Mouse (Mus musculus): ENCODE measurements at regions not wholly inside any gene's neighbourhood (a gene's known extent, or its start where the extent isn't known, plus 50 kb on each side); places are given as distances from the start of the nearest gene placed in this dataset.

DNA sequence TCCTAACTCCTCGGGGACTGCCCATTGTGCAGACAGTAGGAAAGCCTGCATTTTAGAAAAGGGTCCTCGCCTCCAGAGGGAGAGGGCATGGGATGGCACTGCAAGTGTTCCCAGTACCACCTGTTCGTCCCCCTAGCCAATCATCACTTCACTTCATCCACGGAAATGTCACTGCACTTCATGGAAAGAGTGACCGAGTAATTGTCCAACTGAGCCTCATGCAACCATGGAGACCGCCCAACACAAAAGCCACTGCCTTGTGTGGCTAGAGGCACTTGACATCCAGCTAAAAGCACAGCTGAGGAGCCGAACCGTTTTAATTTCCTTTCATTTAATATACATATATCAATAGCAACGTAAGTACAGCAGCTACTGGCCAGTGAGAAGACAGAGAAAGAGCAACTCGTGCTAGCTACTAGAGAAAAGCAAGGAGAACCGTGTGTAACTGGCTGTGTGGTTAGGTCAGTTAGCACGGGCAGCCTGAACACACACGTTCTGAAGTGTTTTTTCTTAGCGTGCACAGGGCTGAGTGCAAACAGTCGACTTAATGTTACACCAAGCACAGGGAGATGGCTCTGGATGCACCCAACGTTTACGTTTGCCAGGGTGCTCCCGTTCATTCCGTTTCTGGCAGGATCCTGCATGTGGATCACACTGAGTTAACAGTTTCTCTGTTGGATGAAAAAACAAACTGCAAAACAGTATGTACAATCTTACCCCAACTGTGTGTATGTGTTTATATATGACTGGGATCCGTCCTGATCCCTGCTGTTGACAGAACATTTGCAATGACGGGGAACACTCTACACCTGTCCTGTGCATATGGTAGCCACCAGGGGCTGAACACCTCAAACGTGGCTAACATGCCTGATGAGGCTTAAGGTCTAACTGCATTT is 202.8 kb upstream of the Klf14 start:
- DNase-seq (ENCODE audit: low read depth): no peak

DNA sequence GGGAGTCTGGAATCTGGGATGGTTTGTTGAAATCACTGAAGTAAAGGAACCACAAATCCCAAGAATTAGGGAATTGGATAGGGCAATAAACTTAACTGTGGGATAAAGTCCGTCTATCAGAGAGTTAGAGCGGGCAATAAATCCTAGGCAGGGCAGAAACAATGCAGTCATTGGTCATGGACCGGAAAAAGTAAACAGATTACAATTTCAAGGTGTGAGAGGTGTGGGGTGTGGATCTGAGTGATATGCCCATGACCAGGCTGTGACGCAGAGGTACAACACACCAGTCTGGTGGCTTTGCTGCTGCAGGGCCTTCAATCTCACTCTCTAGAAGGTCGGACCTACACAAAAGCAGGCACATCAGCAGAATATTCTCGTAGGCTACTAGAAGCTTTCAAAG is 206.1 kb upstream of the Klf14 start:
- no peak for DNase-seq (ENCODE audit: low read depth)

DNA sequence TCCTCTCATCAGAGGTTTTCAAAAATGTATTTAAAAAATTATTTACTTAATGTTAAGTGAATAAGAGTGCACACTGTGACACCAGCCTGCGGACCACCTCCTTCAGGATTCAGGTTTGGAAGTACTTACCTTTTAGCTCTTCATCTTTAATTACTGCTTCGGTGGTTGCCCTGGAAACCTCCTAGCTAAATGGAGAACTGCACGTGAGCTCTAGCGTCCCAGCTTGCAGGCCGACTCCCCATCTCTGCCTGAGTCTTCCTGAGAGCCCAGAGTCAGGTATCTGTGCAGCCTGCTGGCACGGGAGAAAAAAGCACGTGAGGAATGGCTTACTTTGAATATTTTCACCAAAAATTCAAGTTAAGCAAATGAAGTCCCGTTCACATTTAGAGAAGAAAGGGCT is 207.5 kb upstream of the Klf14 start:
- no peak for DNase-seq (ENCODE audit: low read depth)

DNA sequence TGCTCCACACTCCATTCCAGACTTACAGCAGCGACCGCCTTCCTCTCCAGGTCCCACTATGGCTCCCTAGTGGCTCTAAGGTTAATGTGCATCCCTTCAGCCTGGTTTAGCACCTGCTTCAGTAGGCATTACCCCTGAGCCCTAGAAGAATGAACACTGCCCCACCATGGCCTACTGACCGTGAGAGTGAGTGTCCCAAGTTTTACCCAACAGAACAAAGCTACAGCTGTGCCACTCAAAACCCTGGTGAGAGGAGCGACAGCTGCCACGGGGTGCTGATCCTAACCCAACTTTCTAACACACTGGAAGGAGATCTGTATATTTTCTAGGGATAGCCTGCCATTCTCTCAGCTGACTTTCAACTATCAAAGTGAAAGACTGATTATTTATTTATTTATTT is 208.9 kb upstream of the Klf14 start:
- DNase-seq (ENCODE audit: low read depth): no peak

DNA sequence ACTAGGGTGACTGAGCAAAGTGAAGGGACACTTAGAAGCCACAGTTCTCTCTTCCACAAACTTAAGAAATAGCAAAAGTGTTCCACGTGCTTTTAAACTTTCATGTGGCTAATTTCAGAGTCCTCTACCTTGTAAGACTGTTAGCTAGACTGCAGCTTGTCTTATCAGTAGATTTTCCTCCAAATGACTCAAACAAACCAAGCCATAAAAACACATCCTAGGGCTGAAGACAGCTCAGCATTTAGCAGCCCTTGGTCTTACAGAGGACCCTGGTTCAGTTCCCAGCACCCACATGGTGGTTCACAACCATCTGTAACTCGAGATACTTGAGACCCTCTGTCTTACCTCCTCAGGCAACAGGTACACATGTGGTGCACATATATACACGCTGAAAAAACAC is 209.9 kb upstream of the Klf14 start:
- DNase-seq (ENCODE audit: low read depth): no peak

DNA sequence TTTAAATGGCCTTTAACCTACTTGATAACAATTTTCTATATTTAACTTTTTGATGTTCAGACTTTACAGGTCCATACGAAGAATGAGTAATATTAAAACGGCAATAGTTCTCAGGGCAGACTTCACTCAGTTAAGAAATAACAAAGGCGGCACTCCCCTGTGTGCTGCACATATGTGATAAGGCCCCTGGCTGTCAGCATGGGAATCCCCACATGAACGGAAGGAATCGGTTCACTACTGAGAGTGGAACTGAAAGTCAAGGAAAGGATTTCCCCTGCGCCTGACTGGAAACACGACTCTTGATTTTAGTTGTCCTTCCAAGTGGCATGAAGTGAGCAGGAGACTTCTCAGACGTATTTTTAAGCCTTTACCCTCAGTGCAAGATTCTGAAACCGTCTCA is 210.5 kb upstream of the Klf14 start:
- DNase-seq (ENCODE audit: low read depth): no peak

DNA sequence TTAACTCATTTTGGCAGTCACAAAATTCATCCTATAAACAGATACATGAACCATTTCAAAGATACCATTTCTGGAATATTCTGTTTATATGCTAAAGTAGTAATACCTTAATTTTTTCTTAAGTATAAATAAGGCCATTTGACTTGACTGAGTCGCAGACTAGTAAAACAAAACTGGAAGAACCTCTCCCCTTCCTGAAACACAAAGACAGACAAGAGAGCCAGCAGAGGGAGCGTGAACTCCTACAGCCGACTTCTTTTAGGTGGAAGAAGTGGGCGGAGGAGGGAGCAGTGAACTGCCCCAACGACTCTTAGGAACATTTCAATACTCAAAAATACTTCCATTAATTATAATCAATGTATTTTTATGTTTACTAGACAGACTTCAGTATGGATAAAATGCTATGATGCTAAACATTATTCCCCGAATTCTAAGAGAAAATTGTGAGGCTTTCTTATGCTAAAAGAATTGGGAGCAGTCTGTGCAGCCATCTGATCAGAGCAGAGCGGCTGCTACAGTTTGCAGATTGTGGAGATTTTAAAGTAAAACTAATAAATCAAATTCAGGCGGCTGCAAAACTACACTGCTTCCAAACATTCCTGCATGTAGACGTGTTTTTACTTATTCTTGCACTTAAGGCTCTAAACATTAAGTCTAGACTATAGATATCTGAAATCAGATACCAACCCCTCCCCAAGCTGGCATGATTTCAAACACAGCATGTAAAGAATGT is 211.2 kb upstream of the Klf14 start:
- DNase-seq (ENCODE audit: low read depth): no peak

DNA sequence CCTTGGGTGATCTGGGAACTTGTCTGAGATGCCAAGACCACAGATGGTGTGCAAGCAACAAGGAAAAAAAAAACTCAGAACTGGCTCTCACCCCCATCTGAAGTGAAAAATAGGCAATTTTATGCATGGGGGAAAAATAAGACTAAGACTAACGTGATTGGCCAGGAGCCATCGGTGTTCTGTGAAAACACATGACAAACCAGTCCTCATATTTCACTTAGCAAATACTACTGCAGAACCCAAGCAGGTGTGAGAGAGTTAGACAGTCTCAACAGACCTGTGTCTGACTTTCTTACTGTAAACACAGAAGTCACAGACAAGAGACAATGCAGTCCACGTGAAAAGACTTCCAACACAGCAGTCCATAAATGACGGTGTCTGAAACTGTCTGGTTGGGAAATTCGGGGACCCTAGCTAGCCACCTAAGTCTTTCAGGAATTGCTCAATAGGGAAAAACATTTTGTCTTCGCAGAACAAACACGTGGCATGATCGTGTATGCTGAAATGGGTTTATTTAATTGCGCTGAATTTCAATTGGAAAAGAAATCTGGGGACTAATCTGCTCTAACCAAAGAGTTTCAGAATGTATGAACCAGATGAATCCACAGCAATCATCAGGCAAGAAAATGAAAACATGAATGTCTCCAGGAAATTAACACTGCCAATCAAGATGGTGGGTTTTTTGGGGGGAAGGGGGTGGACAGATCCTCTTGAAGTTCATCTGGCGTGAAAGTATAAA is 213.1 kb upstream of the Klf14 start:
- no peak for DNase-seq (ENCODE audit: low read depth)

DNA sequence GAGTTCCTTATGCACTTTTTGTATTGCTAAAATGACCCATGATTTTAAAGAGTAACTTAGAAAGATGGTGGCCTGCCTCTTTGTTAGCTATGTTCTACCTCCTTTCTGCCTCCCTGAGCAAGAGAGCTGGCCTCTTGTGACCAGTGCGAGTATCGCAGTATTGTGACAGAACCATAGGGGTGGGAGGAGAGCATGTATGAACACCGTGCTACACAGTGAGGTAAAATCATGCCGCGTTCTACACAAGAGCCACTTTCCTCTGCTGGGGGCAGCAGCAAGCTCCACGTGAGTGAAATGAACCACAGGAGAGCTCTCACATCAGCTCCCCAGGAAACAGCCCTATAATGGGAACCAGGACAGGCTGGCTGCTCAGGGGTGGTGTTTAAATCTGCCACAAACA is 216.9 kb upstream of the Klf14 start:
- DNase-seq (ENCODE audit: low read depth): no peak

DNA sequence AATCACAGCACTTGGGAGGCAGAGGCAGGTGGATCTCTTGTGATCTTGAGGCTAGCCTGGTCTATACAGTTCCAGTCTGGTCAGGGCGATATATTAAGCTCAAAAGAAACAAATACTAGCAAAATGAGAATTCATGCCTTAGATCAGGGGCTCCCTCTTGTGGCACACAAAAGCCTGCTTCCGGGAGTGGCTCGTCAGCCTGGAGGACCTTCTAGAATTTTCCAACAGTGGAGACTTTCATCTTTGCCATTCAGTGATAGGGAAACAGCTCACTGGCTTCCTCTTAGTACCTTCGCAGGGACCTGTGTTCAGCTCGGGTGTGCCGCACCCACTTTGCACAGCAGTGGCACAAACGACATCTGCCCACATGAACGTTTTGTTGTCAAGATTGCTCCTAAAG is 217.5 kb upstream of the Klf14 start:
- DNase-seq (ENCODE audit: low read depth): no peak

DNA sequence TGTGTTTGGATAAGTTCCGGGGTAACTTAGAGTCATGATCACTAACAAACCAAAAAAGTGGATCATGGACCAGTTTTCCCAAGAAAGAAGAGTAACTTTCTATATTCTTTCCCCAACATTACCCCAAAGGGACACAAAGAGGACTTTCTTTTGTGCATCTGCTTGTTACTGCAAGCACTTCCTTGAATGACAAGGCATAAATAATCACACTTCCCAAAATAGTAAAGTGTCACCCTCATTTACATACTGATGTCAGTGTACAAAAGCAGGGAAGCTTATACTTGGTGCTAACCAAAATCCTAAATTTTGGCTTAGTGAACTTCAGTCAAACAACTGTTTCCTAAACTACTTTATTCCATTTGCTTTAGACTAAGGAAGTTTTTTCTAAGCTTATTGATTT is 218.0 kb upstream of the Klf14 start:
- no peak for DNase-seq (ENCODE audit: low read depth)

DNA sequence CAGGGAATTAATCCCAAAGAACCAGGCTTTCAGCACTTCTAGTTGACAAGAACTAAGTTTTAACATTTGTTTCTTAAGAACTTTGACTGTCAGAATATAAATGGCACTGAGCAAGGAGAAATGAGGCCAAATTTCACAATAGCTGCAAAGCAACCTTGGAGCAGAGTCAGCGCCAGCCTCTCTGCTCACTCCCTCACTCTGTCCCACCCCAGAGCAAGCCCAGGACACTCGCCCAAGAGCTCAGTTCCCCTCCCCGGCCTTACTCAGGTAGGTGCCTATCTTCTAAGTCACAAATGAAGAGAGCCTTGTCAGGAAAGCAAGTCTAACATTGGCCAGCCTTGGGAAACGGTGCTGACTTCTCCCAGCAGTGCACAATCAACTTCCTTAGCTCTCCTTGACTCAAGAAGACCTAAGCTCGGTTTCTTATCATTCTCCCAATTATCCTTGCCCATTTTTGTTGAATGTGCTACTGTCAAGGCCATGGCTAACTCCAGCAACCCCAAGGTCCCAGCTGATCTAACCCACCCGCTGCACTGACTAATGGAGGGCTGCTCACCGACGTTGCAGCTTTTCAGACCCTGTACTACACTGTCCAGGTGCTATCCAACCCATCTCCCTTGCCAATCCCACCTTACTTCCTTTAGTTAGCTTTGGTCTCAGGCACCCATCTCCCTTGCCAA is 219.5 kb upstream of the Klf14 start:
- DNase-seq (ENCODE audit: low read depth): peak; percentile 34

DNA sequence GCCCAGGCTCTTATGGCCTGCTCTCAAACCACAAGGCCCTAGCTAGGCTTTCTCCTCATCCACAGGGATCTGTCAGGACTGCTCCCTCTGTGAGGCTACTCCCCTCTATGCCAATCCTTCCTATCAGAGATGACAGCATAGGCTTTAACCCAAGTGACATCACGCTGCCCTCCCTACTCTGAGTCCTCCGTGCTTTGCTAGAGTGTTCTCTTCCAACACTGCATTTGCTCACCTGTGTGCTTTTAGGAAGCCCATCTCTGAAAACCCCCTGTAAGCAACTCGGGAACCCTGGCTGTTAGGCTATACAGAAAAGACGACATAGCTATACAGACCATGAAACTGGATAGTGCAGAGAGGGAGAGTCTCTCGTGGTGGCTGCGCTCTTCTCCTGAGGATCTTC is 216.3 kb upstream of the Mkln1 start:
- DNase-seq (ENCODE audit: low read depth): no peak

DNA sequence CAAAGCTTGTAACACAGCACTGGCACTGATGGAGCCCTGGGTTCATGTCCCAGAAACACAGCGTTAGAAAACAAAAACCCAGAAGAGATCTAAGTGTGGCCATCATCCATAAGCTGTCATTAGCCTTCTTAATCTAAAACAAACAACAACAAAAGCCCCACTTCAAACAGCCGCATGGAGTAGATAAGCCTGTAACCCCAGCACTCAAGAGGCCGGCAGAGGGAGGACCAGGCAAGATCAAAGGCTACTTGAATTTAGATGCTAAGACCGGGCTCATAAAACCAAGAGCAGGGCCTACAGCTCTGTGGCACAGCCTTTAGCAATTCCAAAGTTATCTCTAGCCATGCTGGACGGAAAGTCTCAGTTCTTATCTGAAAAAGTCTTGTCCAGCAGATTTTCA is 215.4 kb upstream of the Mkln1 start:
- no peak for DNase-seq (ENCODE audit: low read depth)

DNA sequence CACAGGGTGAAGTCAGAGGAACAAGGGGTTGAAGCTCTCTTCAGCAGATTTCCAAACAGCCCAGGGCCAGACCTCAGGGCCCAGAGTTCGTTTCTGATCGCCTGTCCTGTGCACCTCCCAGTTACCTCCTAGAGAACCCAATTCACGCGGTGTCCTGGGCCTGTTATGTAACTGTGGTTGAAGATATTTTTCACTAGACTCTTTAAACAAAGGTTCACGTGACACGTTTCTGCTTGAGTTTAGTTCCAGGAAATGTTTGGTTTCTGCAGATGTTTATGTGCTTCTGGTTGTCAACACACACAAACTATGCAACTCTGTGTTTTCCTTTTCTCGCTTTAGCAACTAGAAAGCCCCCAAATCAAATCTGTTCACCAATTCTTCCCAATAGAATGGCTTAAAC is 214.0 kb upstream of the Mkln1 start:
- DNase-seq (ENCODE audit: low read depth): no peak

DNA sequence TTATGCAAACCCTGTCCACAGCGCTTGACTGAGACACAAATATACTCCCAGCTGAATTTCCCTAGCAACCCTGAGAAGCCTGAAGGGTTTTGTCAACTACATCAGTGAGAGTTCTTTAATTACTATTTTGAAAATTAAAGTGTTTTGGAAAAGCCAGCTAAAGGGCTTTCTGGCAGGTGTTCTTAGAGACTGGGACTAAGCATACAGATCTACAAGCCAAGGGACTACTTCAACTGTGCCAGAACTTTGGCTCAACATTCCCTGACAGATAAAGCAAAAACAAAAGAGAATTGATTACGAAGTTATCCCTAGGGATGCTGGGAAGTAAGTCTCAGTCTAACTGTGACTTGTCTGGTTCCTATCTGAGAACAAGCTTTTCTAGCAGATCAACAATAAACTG is 213.4 kb upstream of the Mkln1 start:
- no peak for DNase-seq (ENCODE audit: low read depth)

DNA sequence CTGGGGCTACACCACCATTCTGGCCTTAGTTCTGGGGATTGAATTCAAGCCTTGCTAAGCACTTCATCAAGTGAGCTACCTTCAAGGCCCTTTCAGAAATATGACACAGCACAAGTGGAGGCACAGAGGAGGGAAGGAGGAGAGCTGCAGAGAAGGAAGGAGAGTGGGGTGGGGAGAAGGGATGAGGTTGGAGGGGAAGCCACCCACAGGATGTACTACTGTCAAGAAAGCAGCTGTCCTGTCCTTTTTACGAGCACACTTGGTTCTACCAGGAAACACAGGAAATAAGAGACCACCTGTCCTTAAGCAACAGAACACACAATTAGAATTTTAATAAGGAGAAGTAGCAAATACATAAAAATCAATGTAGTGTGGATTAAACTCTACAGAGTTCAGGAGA is 210.5 kb upstream of the Mkln1 start:
- no peak for DNase-seq (ENCODE audit: low read depth)

DNA sequence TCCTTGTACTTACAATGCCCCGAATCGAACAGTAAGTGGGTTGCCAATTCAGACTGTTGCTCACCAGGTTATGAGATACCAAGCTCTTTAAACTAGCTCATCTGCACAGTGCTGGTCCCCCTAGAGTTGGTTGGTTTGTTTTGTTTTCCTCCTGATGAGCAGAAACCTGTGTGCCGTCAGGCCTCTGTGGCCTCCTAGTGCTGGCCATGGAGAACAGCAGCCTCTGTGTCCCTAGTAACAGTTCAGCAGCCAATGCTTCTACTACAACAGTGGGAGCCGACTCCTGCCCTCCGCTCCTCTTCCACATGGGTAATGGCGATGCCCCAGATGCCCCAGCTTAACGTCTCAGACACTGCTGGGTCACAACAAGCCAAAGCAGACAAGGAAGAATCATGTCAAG is 209.5 kb upstream of the Mkln1 start:
- no peak for DNase-seq (ENCODE audit: low read depth)

DNA sequence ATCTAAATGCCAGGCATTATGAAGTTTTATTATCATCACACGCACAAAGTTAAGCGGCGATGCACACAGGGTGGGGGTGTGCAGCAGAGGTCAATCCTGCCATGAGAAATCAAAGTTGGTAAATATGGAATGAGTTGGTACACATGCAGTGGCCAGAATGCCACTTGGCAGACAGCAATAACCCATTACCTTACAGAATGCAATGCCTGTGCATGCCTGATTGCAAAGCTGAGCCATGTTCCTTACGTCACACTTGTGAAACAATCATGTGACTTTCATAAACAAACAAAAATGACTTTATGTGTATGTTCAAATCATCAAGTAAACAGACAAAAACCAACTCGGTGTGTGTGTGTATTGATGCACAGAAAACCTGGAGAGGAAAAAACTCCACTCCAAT is 208.5 kb upstream of the Mkln1 start:
- no peak for DNase-seq (ENCODE audit: low read depth)

DNA sequence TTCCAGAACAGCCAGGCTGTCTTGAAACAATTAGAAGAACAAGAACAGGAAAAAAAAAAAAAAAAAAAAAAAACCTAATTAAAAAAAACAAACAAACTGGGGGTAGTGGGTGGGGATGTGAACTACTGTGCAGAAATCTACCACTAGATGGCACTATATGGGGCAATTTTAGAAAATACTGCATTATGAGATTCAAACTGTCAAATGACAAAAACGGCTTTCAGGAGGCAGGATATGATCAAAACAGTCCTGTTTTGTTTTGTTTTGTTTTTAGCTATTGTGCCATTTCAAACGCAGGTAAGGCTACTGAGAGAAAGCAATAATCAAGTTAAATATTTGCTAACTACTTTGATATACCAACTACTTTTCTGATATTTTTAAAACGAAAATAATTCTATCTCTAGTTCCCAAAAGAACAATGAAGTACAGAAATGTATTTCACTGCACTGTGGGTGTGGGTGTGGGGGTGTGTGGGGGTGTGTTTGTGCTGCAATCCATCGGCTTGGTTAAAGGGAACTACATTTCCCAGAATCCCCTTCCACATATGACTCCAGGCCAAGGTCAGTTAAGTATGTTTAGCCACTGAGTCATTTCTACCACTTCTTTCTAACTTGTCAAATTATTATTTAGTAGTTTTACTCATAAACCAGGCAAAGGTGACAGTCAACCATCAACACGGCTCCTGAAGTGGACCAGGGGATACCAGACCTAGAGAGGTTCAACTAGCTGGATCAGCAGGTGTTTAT is 207.7 kb upstream of the Mkln1 start:
- DNase-seq (ENCODE audit: low read depth): no peak

DNA sequence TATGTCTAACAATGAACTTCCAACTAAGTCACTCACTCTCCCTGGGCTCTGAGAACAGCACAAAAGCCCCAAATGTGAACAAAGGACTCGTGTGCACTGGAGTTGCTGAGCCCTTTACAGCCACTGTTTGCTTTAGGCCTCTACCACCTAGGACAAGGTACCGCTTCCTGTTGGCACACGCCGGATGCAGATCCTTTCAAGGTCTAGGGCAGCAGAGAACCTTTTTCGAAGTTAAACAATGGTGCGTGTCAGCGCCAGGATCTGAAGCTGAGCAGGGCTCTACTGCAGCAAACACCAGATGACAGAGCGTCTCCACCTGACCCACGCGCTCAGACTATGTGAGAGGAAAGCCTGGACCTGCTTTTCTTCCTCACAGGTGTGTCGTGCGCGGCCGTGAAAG is 207.0 kb upstream of the Mkln1 start:
- no peak for DNase-seq (ENCODE audit: low read depth)

Measured in gonadal fat pad, adult 2 months (tissue).